ENCODE assay signal across 8 mouse cellular contexts in genomic region chr1:46852600-46853272, GRCm38 (mm10). TPM values are rescaled to one million over a fixed set of nuclear protein-coding genes. Genes with fewer than 3 reads are reported as not detected.
A peak's percentile ranks its signal among the peaks of the same experiment; 100 is the strongest.
DNase-seq lines count a peak whose midpoint lies in the region; ATAC-seq and TF ChIP-seq lines count a peak whose summit lies in the region.

No protein-coding gene starts in this region.

- intact Hi-C loops in heart, postnatal 10 days (cut with DNase I): loop anchor here (5.0 kb wide), 1 partner anchor 75 kb away; no protein-coding TSS in a partner anchor

- peak overlapping the region; percentile 98 for H3K9ac ChIP-seq in forebrain, embryonic 14.5 days (ENCODE audit: low read length)
- H3K9ac ChIP-seq in liver, postnatal 0 days (replicated peaks): peak overlapping the region; percentile 96
- peak overlapping the region; percentile 99 for H3K9ac ChIP-seq in neural tube, embryonic 12.5 days
- peak overlapping the region; percentile 100 for H3K9ac ChIP-seq in stomach, postnatal 0 days (ENCODE audit: low read length)

- no peak for TF ChIP-seq CTCF in liver, postnatal 0 days (IDR thresholded peaks at IDR 0.05; ENCODE audit: low read depth)
- TF ChIP-seq CTCF in stomach, postnatal 0 days (IDR thresholded peaks at IDR 0.05; ENCODE audit: low read depth): no peak

- H3K27me3 ChIP-seq in forebrain, embryonic 14.5 days (replicated peaks; ENCODE audit: control insufficient read depth, insufficient read depth, low read length): no peaks in the 10 kb centered on the region
- H3K27me3 ChIP-seq in liver, postnatal 0 days (ENCODE audit: insufficient read depth, low read length): no peaks in the 10 kb centered on the region
- H3K27me3 ChIP-seq in neural tube, embryonic 12.5 days (replicated peaks): no peaks in the 10 kb centered on the region
- H3K27me3 ChIP-seq in stomach, postnatal 0 days (ENCODE audit: control insufficient read depth, insufficient read depth, low read length): no peaks in the 10 kb centered on the region

- peak overlapping the region; percentile 68 for H3K4me2 ChIP-seq in forebrain, embryonic 14.5 days (ENCODE audit: low read length)
- peak overlapping the region; percentile 91 for H3K4me2 ChIP-seq in liver, postnatal 0 days (ENCODE audit: low read depth, low read length)
- peak overlapping the region; percentile 71 for H3K4me2 ChIP-seq in neural tube, embryonic 12.5 days (replicated peaks)
- H3K4me2 ChIP-seq in stomach, postnatal 0 days (replicated peaks; ENCODE audit: low read depth): peak overlapping the region; percentile 66

- H3K36me3 ChIP-seq in forebrain, embryonic 14.5 days (ENCODE audit: control insufficient read depth, insufficient read depth, low read length): no peaks in the 10 kb centered on the region
- no peaks in the 10 kb centered on the region for H3K36me3 ChIP-seq in liver, postnatal 0 days (replicated peaks; ENCODE audit: insufficient read depth, low read length)
- no peaks in the 10 kb centered on the region for H3K36me3 ChIP-seq in neural tube, embryonic 12.5 days
- no peaks in the 10 kb centered on the region for H3K36me3 ChIP-seq in stomach, postnatal 0 days (ENCODE audit: control insufficient read depth, insufficient read depth, low read length)

- H3K27ac ChIP-seq in forebrain, embryonic 14.5 days (ENCODE audit: low read depth, low read length): peak overlapping the region; percentile 99
- H3K27ac ChIP-seq in liver, postnatal 0 days (ENCODE audit: low read depth): peak overlapping the region; percentile 99
- H3K27ac ChIP-seq in neural tube, embryonic 12.5 days: peak overlapping the region; percentile 99
- H3K27ac ChIP-seq in stomach, postnatal 0 days (replicated peaks): peak overlapping the region; percentile 100

- under 1% methylated on average over 51 of the region's 75 CpGs for WGBS in forebrain, embryonic 14.5 days
- WGBS in liver, postnatal 0 days (ENCODE audit: insufficient replicate concordance): under 1% methylated on average over 34 of the region's 75 CpGs
- WGBS in neural tube, embryonic 12.5 days: under 1% methylated on average over 74 of the region's 75 CpGs
- 0% methylated on average over 34 of the region's 75 CpGs for WGBS in stomach, postnatal 0 days

- no peak for TF ChIP-seq EP300 in liver, postnatal 0 days (IDR thresholded peaks at IDR 0.05; ENCODE audit: low read depth)
- peak; percentile 5 for TF ChIP-seq EP300 in stomach, postnatal 0 days (optimal IDR thresholded peaks at IDR 0.05)

- DNase-seq in CD4-positive helper T cell, adult 2 months (ENCODE audit: low read depth, low spot score): peak; percentile 85
- DNase-seq in adrenal gland, postnatal 4 days (ENCODE audit: low spot score in 2 of 2): peak; percentile 33 to 36
- DNase-seq in forebrain, embryonic 14.5 days (ENCODE audit: low spot score): peak; percentile 76
- peak; percentile 63 to 77 for DNase-seq in heart, postnatal 10 days
- DNase-seq in kidney, postnatal 4 days: peak; percentile 80 to 89
- peak; percentile 74 for DNase-seq in liver, postnatal 0 days
- peak; percentile 77 for DNase-seq in stomach, postnatal 0 days (ENCODE audit: low spot score)

- H3K4me1 ChIP-seq in forebrain, embryonic 14.5 days (ENCODE audit: control insufficient read depth, insufficient read depth, low read length): peaks cover 16% of the 10 kb centered on the region
- H3K4me1 ChIP-seq in liver, postnatal 0 days (ENCODE audit: insufficient read depth): peaks cover 6% of the 10 kb centered on the region
- peaks cover 17% of the 10 kb centered on the region for H3K4me1 ChIP-seq in neural tube, embryonic 12.5 days
- H3K4me1 ChIP-seq in stomach, postnatal 0 days (replicated peaks; ENCODE audit: control insufficient read depth, insufficient read depth): no peaks in the 10 kb centered on the region

- peak; percentile 44 for ATAC-seq in forebrain, embryonic 14.5 days
- ATAC-seq in liver, postnatal 0 days: peak; percentile 10
- ATAC-seq in neural tube, embryonic 12.5 days (ENCODE audit: low FRiP score, low read depth): peak; percentile 52
- peak; percentile 34 for ATAC-seq in stomach, postnatal 0 days (ENCODE audit: low FRiP score, low TSS enrichment)

- peak overlapping the region; percentile 87 for H3K4me3 ChIP-seq in forebrain, embryonic 14.5 days (ENCODE audit: low read depth, low read length)
- peak overlapping the region; percentile 93 for H3K4me3 ChIP-seq in liver, postnatal 0 days (ENCODE audit: low read depth, low read length)
- H3K4me3 ChIP-seq in neural tube, embryonic 12.5 days: peak overlapping the region; percentile 99
- H3K4me3 ChIP-seq in stomach, postnatal 0 days (ENCODE audit: low read depth, low read length): peak overlapping the region; percentile 99

- no peaks in the 10 kb centered on the region for H3K9me3 ChIP-seq in forebrain, embryonic 14.5 days (replicated peaks; ENCODE audit: control insufficient read depth, low read length)
- no peaks in the 10 kb centered on the region for H3K9me3 ChIP-seq in liver, postnatal 0 days (ENCODE audit: low read length)
- no peaks in the 10 kb centered on the region for H3K9me3 ChIP-seq in neural tube, embryonic 12.5 days
- H3K9me3 ChIP-seq in stomach, postnatal 0 days (ENCODE audit: control insufficient read depth, low read length): no peaks in the 10 kb centered on the region

RNA-seq across cellular contexts. Expression of gene Slc39a10, which starts 39.9 kb away (rescaled TPM):
- 10 to 100 TPM; 23.2 to 27.4 TPM for total RNA-seq in adrenal gland, postnatal 4 days (2021)
- polyA plus RNA-seq in forebrain, embryonic 14.5 days (2014; fragmentation: Nextera tagmentation; extraction: Ambion mirVana): 66.1 and 86.8 TPM in 2 replicates
- 10 to 100 TPM; 19.0 to 22.2 TPM for total RNA-seq in heart, postnatal 10 days (2021)
- 1.4 and 2.4 TPM in 2 replicates for polyA plus RNA-seq in liver, postnatal 0 days (2015; fragmentation: Nextera tagmentation; extraction: Ambion mirVana)
- polyA plus RNA-seq in neural tube, embryonic 12.5 days (2016; fragmentation: Nextera tagmentation; extraction: Ambion mirVana): 65.1 and 65.5 TPM in 2 replicates
- polyA plus RNA-seq in stomach, postnatal 0 days (2015; fragmentation: Nextera tagmentation; extraction: Ambion mirVana): 17.8 and 21.6 TPM in 2 replicates

Comparison
In these comparisons a context has a peak if more than half of its experiments do, and no peak if none do; other contexts are left out.
1. Peak in every context shown above with its lines: DNase-seq, ATAC-seq, H3K4me3 ChIP-seq and H3K27ac ChIP-seq.
2. DNase-seq: peak in every context shown above with its lines; median percentile 85 in CD4-positive helper T cell, adult 2 months; 84 in kidney, postnatal 4 days; 77 in stomach, postnatal 0 days; 76 in forebrain, embryonic 14.5 days; 74 in liver, postnatal 0 days; 70 in heart, postnatal 10 days; 34 in adrenal gland, postnatal 4 days.